10 mouse cellular contexts compared by ENCODE assay signal in genomic region chr5:125534611-125535324, GRCm38 (mm10). TPM values are rescaled to one million over a fixed set of nuclear protein-coding genes. Genes with fewer than 3 reads are reported as not detected.
DNase-seq lines count a peak whose midpoint lies in the region; ATAC-seq and TF ChIP-seq lines count a peak whose summit lies in the region.
"Had no signal": no experiment of that assay in that cellular context is flagged by ENCODE, and none has a peak within 500 bp of the region (broad histone marks: within the 10 kb centered on the region; RNA-seq: fewer than 3 reads in every experiment).

No protein-coding gene starts in this region.

- DNase-seq in kidney, postnatal 0 days (ENCODE audit: low spot score), result peak; percentile 86
- no peak for DNase-seq in kidney, postnatal 10 days
- peak; percentile 43 to 63 for DNase-seq in frontal cortex, postnatal 25 days (ENCODE audit: low spot score in 2 of 2)
- peak; percentile 79 for DNase-seq in left cerebral cortex, postnatal 36 days (ENCODE audit: low spot score in 2 of 2)
- peak; percentile 62 for DNase-seq in right cerebral cortex, postnatal 14 days
- no peak for DNase-seq in heart, adult 8-10 months (ENCODE audit: low spot score)
- DNase-seq: B cell, adult 2 months had no signal

- WGBS in kidney, postnatal 0 days, result 2% methylated on average over 26 of the region's 26 CpGs
- 3% methylated on average over 26 of the region's 26 CpGs for WGBS in heart, embryonic 11.5 days (ENCODE audit: insufficient replicate concordance)

- ATAC-seq in kidney, postnatal 0 days (replicated peaks; ENCODE audit: low FRiP score, low read depth), result peak; percentile 60
- ATAC-seq in activated CD4-positive, CD25-positive, alpha-beta regulatory T cell, adult 4 months, result no peak
- ATAC-seq in heart, embryonic 11.5 days (replicated peaks; ENCODE audit: insufficient number of reproducible peaks, low FRiP score, low TSS enrichment), result no peak

- peaks cover 31% of the 10 kb centered on the region for H3K27me3 ChIP-seq in kidney, postnatal 0 days (ENCODE audit: insufficient read depth, low read length)
- peaks cover 66% of the 10 kb centered on the region for H3K27me3 ChIP-seq in heart, embryonic 11.5 days (ENCODE audit: control insufficient read depth, insufficient read depth, low read length)

- intact Hi-C loops in left cerebral cortex, postnatal 36 days (cut with DNase I), result loop anchor here (5.0 to 10.0 kb wide), 7 partner anchors 43 to 1280 kb away; no protein-coding TSS in a partner anchor

- H3K9me3 ChIP-seq in kidney, postnatal 0 days (replicated peaks; ENCODE audit: low read length), result no peaks in the 10 kb centered on the region
- H3K9me3 ChIP-seq in heart, embryonic 11.5 days (replicated peaks; ENCODE audit: control insufficient read depth, low read length), result no peaks in the 10 kb centered on the region
- H3K9me3 ChIP-seq: limb, embryonic 15.5 days had no signal

- H3K4me3 ChIP-seq in kidney, postnatal 0 days (replicated peaks; ENCODE audit: low read depth, low read length), result no peak overlapping the region
- H3K4me3 ChIP-seq in heart, embryonic 11.5 days (ENCODE audit: low read depth, low read length), result no peak overlapping the region
- H3K4me3 ChIP-seq: limb, embryonic 15.5 days had no signal

- H3K9ac ChIP-seq in kidney, postnatal 0 days (ENCODE audit: low read depth, low read length), result no peak overlapping the region
- H3K9ac ChIP-seq in heart, embryonic 11.5 days (ENCODE audit: low read depth, low read length), result no peak overlapping the region
- H3K9ac ChIP-seq: limb, embryonic 15.5 days had no signal

- no peaks in the 10 kb centered on the region for H3K36me3 ChIP-seq in kidney, postnatal 0 days (ENCODE audit: insufficient read depth, low read length)
- H3K36me3 ChIP-seq in heart, embryonic 11.5 days (ENCODE audit: control insufficient read depth, insufficient read depth, low read length), result no peaks in the 10 kb centered on the region
- H3K36me3 ChIP-seq: limb, embryonic 15.5 days had no signal

- peaks cover 14% of the 10 kb centered on the region for H3K4me1 ChIP-seq in kidney, postnatal 0 days (replicated peaks; ENCODE audit: insufficient read depth, low read length)
- 0 out of 2 replicates have a peak, but pooled peaks cover 6% of the 10 kb centered on the region for H3K4me1 ChIP-seq in heart, embryonic 11.5 days (ENCODE audit: control insufficient read depth, insufficient read depth, low read length)

- no peak overlapping the region for H3K27ac ChIP-seq in kidney, postnatal 0 days
- no peak overlapping the region for H3K27ac ChIP-seq in heart, embryonic 11.5 days (ENCODE audit: low read depth, low read length)
- H3K27ac ChIP-seq: limb, embryonic 15.5 days had no signal

- TF ChIP-seq CTCF in kidney, postnatal 0 days (IDR thresholded peaks at IDR 0.05; ENCODE audit: low read depth), result no peak

- peak overlapping the region; percentile 44 for H3K4me2 ChIP-seq in kidney, postnatal 0 days (ENCODE audit: low read length)
- no peak overlapping the region for H3K4me2 ChIP-seq in heart, embryonic 11.5 days
- H3K4me2 ChIP-seq: limb, embryonic 15.5 days had no signal

RNA-seq across cellular contexts. Expression of gene Tmem132b, which starts 3.2 kb away (rescaled TPM):
- 0.27 and 0.28 TPM in 2 replicates for polyA plus RNA-seq in kidney, postnatal 0 days (2015; fragmentation: Nextera tagmentation; extraction: Ambion mirVana)
- 100 to 1,000 TPM; 140 to 144 TPM for total RNA-seq in left cerebral cortex, postnatal 36 days (2021)
- polyA plus RNA-seq in activated CD4-positive, CD25-positive, alpha-beta regulatory T cell, adult 4 months (2017; shearing (Covaris generic)), result not detected
- total RNA-seq in heart, adult 8-10 months (2022), result under 1 TPM in 3 of 4 experiments, not detected in 1; 0.03 to 0.31 (median 0.03) TPM
- polyA plus RNA-seq in heart, embryonic 11.5 days (2014; fragmentation: Nextera tagmentation; extraction: Ambion mirVana), result 0.03 TPM in 2 replicates

RNA-seq across cellular contexts. Expression of gene Aacs, which starts 59.2 kb away (rescaled TPM):
- polyA plus RNA-seq in kidney, postnatal 0 days (2015; fragmentation: Nextera tagmentation; extraction: Ambion mirVana), result 22.0 and 25.5 TPM in 2 replicates
- total RNA-seq in left cerebral cortex, postnatal 36 days (2021), result 10 to 100 TPM; 41.0 to 51.2 TPM
- polyA plus RNA-seq in activated CD4-positive, CD25-positive, alpha-beta regulatory T cell, adult 4 months (2017; shearing (Covaris generic)), result 10 to 100 TPM; 18.0 to 36.4 TPM
- 1 to 10 TPM; 2.2 to 4.3 (median 3.1) TPM for total RNA-seq in heart, adult 8-10 months (2022)
- polyA plus RNA-seq in heart, embryonic 11.5 days (2014; fragmentation: Nextera tagmentation; extraction: Ambion mirVana), result 14.2 and 15.5 TPM in 2 replicates

Comparison
In these comparisons a context has a peak if more than half of its experiments do, and no peak if none do; other contexts are left out.
1. DNase-seq: peak in kidney, postnatal 0 days (single experiment), frontal cortex, postnatal 25 days (2 of 2), left cerebral cortex, postnatal 36 days (2 of 2) and right cerebral cortex, postnatal 14 days (single experiment); none in kidney, postnatal 10 days (single experiment) and heart, adult 8-10 months (single experiment).